Mouse (Mus musculus) spleen, adult 12 weeks (tissue): ENCODE data around the gene Cdk17.

ENCODE experiments used
- DNase-seq: peaks from one replicate; pipeline ENCODE4 v3.0.0; 2022; ENCODE audit warnings: low spot score

Cdk17 gene

GRCm38 (mm10) chr10:93288336-93288735 lies 127.7 kb downstream of the Cdk17 start:
- DNase-seq = no peak

- no peak for DNase-seq
Observed at GRCm38 (mm10) chr10:93289404-93289803, 128.7 kb downstream of the Cdk17 start.

- no peak for DNase-seq
Observed at GRCm38 (mm10) chr10:93291352-93291751, 130.7 kb downstream of the Cdk17 start.

- DNase-seq = peak; percentile 45
Observed at GRCm38 (mm10) chr10:93291843-93292242, 131.2 kb downstream of the Cdk17 start.

- DNase-seq = no peak
Observed at GRCm38 (mm10) chr10:93293621-93294020, 132.9 kb downstream of the Cdk17 start.

GRCm38 (mm10) chr10:93294547-93295219 lies 134.0 kb downstream of the Cdk17 start:
- DNase-seq = no peak

GRCm38 (mm10) chr10:93297774-93298173 lies 137.1 kb downstream of the Cdk17 start:
- DNase-seq = no peak

- no peak for DNase-seq
Observed at GRCm38 (mm10) chr10:93298208-93298607, 137.5 kb downstream of the Cdk17 start.

- DNase-seq = no peak
Observed at GRCm38 (mm10) chr10:93301831-93302230, 141.2 kb downstream of the Cdk17 start.

- no peak for DNase-seq
Observed at GRCm38 (mm10) chr10:93303231-93303630, 142.6 kb downstream of the Cdk17 start.

- no peak for DNase-seq
Observed at GRCm38 (mm10) chr10:93305946-93306345, 145.3 kb downstream of the Cdk17 start.

GRCm38 (mm10) chr10:93306367-93306766 lies 145.7 kb downstream of the Cdk17 start:
- no peak for DNase-seq

GRCm38 (mm10) chr10:93309131-93309933 lies 148.7 kb downstream of the Cdk17 start:
- no peak for DNase-seq

- no peak for DNase-seq
Observed at GRCm38 (mm10) chr10:93309934-93310621, 149.4 kb downstream of the Cdk17 start.

- DNase-seq = no peak
Observed at GRCm38 (mm10) chr10:93310721-93311411, 150.2 kb downstream of the Cdk17 start, which contains the start of gene Elk3. TSS of gene Elk3 (minus strand) at chr10:93311135.

GRCm38 (mm10) chr10:93311576-93311975 lies 150.9 kb downstream of the Cdk17 start:
- DNase-seq = no peak
